Mouse (Mus musculus) heart, adult 8-10 months (tissue): ENCODE results near the gene Nosip. TPM values are rescaled to one million over a fixed set of nuclear protein-coding genes. Genes with fewer than 3 reads are reported as not detected.
A peak's percentile ranks its signal among the peaks of the same experiment; 100 is the strongest.

Experiments
- DNase-seq: peaks from one replicate; pipeline ENCODE4 v3.0.0; 2022; ENCODE audit warnings: low spot score
- total RNA-seq, 4 experiments: library from RNA; stranded (reverse); gene quantifications; 2 replicates each; pipeline ENCODE4 v1.2.4; 2022

Gene Nosip
- total RNA-seq, 4 experiments from 2014 or later: 30.6 to 33.8 (median 32.7) TPM

- DNase-seq: no peak
These were observed 26.6 kb upstream of the Nosip start for GRCm38 (mm10) chr7:45035631-45036030.

- DNase-seq: no peak
These were observed 25.5 kb upstream of the Nosip start for GRCm38 (mm10) chr7:45036702-45037101.

GRCm38 (mm10) chr7:45037720-45038361 lies 24.4 kb upstream of the Nosip start:
- DNase-seq: no peak

GRCm38 (mm10) chr7:45038411-45038810 lies 23.8 kb upstream of the Nosip start:
- no peak for DNase-seq

- no peak for DNase-seq
These were observed 21.4 kb upstream of the Nosip start for GRCm38 (mm10) chr7:45040851-45041250.

- no peak for DNase-seq
These were observed 18.9 kb upstream of the Nosip start for GRCm38 (mm10) chr7:45043307-45043706.

GRCm38 (mm10) chr7:45045741-45046140 lies 16.5 kb upstream of the Nosip start:
- DNase-seq: no peak

- no peak for DNase-seq
These were observed 15.3 kb upstream of the Nosip start for GRCm38 (mm10) chr7:45046853-45047350.

- DNase-seq: no peak
These were observed 14.7 kb upstream of the Nosip start for GRCm38 (mm10) chr7:45047491-45047890.

GRCm38 (mm10) chr7:45048001-45048890 lies 14.0 kb upstream of the Nosip start:
- no peak for DNase-seq

- DNase-seq: no peak
These were observed 13.1 kb upstream of the Nosip start for GRCm38 (mm10) chr7:45048923-45049657.

- peak; percentile 77 for DNase-seq
These were observed 11.2 kb upstream of the Nosip start for GRCm38 (mm10) chr7:45050945-45051600.

- DNase-seq: no peak
These were observed 10.6 kb upstream of the Nosip start for GRCm38 (mm10) chr7:45051601-45051974.

- DNase-seq: no peak
These were observed 9.9 kb upstream of the Nosip start for GRCm38 (mm10) chr7:45052181-45052861.

GRCm38 (mm10) chr7:45052862-45053116 lies 9.4 kb upstream of the Nosip start, which contains the start of gene Prr12:
Gene Prr12 (minus strand): TSS chr7:45052881.
- DNase-seq: no peak

- DNase-seq: peak; percentile 64
These were observed 8.9 kb upstream of the Nosip start for GRCm38 (mm10) chr7:45053117-45053930.

GRCm38 (mm10) chr7:45053931-45054510 lies 8.2 kb upstream of the Nosip start:
- DNase-seq: peak; percentile 95

GRCm38 (mm10) chr7:45056329-45056971 lies 5.8 kb upstream of the Nosip start:
- DNase-seq: no peak

GRCm38 (mm10) chr7:45056972-45057348 lies 5.3 kb upstream of the Nosip start:
- no peak for DNase-seq
